Mouse (Mus musculus): ENCODE measurements at regions not wholly inside any gene's neighbourhood (a gene's known extent, or its start where the extent isn't known, plus 50 kb on each side); places are given as distances from the start of the nearest gene placed in this dataset.

DNA sequence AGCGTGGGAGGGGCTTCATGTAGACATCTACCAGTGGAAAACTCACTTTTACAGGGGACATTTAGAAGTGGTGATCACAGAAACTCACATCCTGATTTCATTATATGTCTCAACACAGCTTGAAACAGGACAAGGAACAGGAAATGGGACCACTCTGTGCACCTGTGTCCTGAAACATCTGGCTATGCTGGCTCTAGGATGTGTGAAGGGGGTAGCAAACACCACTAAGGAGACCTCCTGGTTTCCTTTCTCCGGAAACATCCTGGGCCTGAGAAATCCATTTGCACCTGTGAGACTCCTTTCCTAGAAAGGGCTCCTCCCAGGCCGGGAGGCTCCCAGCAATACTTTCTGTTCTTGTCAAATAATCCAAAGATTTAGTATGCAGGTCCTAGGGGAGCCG, 167.1 kb downstream of the Opa1 start:
- no peak for TF ChIP-seq CTCF (conservative IDR thresholded peaks at IDR 0.05; ENCODE audit: insufficient read depth, insufficient read length, low read depth, low read length)
- TF ChIP-seq POLR2A (IDR thresholded peaks at IDR 0.05; ENCODE audit: low read depth, low read length), result no peak

Data from kidney, adult 2 months (tissue).